Mouse (Mus musculus) cerebellum, adult (tissue): ENCODE measurements around the gene Jsrp1.

Experiments used
- ATAC-seq: cut with Nextera tagmentation; 2 replicates; pipeline ENCODE4 v1.9.2; 2017; ENCODE audit warnings: mild to moderate bottlenecking, moderate library complexity, mixed read lengths; ENCODE audit not compliant: insufficient number of reproducible peaks, low FRiP score, low TSS enrichment

Jsrp1 gene

DNA sequence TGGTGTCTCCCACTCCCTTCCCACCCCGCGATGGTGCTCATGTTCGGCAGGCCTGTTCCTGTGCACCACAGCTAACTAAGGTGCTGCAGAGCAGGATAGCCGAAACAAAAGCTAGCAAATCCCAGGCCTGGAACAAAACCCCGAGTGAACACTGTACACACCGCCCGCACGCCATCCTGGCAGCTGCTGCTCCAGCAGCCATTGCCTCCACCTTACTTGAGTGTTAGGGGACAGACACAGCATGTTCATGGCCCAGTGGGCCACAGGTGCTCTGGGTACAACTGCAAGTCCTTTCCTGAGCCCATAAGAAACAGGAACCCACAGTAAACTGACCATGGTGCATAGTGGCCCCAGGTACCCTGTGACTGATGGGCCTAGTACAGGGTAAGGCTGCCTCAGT, 18.5 kb downstream of the Jsrp1 start:
- no peak for ATAC-seq

DNA sequence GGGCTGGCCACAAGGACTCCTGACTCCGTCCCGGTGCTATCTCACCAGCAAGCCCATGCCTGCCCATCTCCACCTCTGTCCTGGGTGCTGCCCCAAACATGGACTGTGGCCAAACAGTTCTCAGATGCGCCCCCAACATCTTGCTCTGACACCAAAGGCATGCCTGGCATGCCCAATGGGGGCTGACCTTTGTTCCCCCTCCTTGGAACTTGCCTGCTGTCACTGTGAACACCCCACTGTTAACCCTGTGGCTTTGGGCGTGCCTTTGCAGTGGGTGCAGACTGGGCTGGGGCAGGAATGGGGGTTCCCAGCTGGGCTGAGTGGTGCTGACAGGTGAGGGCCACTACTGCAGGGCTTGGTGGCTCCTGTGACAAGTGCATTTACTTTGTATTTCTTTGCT, 19.5 kb downstream of the Jsrp1 start:
- no peak for ATAC-seq

DNA sequence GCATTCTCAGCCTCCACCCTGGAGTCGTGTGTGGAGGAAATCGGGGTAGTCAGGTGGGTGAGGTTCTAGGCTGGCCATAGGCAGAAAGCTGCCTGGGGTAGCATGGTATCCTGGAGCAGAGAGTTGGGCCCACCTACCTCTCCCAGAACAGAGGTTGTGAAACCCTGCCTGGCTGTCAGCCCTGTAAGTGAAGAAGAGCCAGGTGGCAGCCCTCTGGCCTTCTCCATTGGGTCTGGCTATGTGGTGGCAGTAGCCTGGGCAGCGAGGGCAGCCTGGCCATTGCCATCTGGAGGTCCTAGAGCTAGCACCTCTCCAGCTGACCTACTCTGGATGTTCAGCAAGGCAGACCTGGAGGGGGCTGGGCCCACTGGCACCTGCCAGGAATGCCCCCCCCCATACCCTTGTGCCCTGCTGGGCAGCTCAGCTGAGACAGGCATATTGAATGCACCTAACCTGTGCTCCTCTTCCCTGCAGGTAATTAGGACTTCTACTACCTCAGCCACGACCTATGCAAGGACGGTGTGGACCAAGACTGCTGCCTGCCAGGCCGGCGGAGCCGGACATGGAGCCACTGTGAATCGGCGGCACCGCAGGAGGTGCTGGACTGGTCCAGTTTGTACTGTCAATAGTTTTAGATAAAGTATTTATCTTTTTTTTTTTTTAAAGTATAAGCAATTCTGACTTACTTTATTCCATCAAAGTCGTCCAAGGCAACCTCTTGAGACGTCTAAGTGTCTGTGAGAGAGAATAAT, 20.1 kb downstream of the Jsrp1 start:
- peak; percentile 16; the same call in 1 of the 2 replicates for ATAC-seq

DNA sequence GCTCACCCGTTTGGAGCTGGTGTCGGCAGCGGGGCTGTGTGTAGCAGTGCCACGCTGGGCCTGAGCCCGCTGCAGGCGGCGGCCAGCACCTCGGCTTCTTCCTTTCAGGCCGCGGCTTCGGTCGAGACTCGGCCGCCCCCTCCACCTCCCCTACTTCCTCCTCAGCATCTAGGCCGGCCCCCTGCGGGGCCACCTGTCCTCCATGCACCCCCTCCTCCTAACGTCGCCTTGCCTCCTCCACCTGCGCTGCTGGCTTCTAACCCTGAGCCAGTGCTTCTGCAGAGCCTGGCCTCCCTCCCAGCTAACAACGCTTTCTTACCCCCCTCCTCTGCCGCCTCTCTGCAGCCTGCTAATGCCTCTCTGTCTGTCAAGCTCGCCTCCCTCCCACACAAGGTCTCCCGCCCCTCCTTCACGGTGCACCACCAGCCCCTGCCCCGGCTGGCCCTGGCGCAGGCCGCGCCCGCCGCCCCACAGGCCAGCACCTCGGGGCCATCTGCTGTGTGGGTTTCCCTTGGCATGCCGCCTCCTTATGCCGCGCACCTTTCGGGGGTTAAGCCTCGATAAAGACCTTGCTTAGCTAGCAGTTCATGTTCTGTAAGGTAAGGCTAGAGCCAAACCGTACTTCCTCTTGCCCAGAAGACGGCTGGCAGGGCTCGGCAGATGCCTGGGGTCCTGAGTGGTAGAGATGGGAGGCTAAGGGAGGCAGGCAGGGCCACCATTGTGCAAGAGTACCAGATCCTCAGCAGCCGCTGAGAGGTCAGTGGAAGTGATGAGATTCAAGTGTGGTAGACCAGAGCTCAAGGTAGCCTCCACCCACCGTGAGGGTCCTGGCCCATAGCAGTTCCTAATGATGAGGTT, 20.9 kb downstream of the Jsrp1 start:
- peak; percentile 68; the same call in 1 of the 2 replicates for ATAC-seq

DNA sequence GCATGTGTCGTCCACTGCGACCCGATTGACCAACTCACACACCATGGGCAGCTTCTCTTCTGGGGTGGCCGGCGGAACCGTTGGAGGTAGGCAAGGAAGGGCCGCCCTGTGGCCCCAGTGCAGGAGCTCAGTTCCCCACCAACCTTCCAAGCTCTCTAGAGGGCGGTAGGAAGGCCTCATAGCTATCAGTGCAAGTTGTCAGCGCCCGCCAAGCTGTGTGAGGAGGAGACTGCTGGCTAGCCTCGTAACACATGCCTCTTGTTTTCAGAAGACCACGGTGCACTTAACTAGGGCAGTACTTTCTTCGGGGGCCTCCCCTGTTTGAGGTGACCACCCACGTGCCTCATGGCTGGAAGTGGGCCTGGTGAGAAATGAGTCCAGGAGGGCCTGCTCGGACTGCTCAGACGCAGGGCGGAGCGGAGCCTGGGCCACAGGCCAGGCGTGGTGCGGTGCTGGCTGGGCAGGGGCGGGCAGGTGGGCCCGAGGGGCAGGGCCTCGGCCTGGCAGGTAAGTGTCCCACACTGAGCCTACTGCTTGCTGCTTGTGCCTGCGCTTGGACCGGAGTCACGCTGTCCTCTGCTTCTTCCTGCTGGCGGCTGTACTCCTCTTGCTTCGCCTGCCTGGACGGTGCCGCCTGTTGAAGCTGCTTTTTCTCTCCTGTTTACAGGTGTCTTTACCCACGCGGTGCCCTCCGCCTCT, 21.7 kb downstream of the Jsrp1 start:
- no peak; the same call in 1 of the 2 replicates for ATAC-seq

DNA sequence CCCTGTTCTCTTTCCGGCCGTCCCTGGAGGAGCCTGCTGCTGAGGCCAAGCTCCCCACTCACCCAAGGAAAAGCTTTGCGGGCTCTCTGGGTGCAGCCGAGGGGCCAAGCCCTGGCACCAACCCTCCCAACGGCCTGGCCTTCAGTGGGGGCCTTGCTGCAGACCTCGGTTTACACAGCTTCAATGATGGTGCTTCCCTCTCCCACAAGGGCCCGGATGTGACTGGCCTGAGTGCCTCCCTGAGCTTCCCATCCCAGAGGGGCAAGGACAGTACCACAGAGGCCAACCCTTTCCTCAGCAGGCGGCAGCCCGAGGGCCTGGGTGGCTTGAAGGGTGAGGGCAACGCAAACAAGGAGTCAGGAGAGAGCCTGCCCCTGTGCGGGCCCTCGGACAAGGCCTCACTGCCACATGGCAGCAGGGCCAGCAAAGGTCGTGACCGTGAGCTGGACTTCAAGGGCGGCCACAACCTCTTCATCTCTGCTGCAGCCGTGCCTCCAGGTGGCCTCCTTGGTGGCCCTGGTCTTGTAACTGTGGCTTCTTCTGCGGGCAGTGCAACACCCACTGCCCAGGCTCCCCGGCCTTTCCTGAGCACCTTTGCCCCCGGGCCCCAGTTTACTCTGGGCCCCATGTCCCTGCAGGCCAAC, 22.4 kb downstream of the Jsrp1 start:
- no peak for ATAC-seq

DNA sequence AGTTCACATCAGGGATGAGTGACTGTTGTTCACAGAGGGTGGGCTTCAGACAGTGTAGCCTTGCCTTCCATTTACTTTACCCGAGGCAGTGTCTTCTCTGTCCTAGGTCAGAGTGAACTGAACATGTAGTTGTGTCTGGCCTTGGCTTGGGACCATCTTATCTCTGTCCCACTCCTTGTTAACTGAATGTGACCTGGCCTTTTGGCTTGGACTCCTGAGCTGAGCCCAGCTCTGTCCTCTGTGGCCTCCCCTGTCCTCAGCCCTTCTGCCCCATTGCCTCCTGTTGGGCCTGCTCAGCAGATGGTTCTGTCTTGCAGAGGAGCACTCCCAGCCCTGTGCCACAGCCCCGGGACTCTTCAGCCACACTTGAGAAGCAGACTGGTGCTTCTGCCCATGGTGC, 25.8 kb downstream of the Jsrp1 start:
- ATAC-seq = no peak

DNA sequence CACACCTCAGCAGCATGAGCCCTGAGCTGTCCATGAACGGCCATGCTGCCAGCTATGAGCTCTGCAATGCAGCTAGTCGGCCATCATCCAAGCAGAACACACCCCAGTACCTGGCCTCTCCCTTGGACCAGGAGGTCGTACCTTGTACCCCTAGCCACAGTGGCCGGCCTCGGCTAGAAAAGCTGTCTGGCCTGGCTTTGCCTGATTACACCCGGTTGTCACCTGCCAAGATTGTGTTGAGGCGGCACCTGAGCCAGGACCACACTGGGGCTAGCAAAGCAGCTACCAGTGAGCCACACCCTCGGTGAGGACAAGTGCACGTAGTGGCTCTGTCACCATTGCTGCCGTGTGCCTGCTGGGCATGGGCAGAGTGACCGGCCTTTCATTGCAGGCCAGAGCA, 27.3 kb downstream of the Jsrp1 start:
- ATAC-seq = no peak

DNA sequence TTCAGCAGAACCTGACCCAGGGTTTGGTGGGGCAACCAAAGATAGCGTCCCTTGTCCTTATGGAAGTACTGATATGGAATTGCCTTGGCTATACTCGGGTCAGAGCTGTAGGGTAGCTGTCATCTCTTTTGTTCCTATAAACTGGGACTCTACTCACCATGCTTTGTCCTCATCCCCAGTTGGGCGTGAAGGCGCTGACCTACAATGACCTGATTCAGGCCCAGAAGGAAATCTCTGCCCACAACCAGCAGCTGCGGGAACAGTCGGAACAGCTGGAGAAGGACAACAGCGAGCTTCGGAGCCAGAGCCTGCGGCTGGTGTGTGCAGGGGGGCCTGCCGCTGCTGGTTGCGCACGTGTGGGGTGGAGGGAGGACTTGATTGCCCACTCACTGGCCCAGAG, 28.4 kb downstream of the Jsrp1 start:
- no peak for ATAC-seq

DNA sequence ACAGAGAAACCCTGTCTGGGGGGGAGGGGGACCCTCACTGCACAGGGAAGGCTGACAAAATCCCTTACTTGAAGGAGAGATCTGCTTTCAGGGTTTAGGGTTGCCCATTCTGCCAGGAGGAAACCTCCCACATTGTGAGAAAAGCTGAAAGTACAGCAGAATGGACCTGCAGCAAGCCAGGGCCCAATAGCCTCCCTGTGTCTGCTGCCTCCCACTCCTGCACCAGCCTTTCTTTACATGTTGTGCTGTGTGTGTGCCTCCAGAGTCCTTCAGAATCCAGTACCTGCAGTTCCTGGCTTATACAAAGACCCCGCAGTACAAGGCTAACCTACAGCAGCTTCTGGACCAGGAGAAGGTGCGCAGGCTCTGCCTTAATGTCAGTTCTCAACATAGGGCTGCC, 29.0 kb downstream of the Jsrp1 start:
- no peak for ATAC-seq

DNA sequence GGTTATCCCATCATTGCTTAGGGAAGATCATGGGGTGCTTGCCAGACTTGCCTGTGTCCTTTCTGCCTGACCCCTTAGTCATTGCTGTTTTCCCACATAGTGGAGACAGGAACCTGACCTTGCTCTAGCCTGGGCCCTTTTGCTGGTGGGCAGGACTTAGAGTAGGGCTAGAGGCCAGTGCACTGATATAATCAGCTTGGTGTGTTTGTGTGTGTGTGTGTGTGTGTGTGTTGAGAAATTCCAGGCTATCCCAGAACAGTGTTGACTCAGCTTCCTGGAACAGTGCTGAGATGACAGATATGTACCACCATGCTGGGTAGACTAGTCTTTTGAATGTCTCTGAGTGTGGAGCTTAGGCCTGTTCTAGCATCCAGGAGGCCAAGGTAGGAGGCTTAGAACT, 33.7 kb downstream of the Jsrp1 start:
- no peak for ATAC-seq

DNA sequence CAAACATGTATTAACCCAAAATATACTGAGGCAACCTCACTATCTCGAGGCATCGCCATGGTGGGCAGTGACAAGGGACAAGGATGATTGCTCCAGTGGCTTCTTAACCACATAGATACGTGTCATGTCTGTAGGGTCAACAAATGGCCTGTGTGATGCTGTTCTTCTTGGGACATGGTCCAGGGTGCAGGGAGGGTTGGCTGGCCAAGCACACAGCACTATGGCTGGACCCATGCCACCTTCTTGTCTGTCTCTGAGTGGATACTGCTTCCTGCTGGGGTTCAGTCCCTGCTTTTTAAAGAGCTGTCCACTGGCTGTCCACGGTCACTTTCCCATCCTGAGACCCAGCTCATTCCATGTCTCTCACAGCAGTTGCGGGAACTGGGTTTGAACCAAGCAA, 36.2 kb downstream of the Jsrp1 start:
- no peak for ATAC-seq

DNA sequence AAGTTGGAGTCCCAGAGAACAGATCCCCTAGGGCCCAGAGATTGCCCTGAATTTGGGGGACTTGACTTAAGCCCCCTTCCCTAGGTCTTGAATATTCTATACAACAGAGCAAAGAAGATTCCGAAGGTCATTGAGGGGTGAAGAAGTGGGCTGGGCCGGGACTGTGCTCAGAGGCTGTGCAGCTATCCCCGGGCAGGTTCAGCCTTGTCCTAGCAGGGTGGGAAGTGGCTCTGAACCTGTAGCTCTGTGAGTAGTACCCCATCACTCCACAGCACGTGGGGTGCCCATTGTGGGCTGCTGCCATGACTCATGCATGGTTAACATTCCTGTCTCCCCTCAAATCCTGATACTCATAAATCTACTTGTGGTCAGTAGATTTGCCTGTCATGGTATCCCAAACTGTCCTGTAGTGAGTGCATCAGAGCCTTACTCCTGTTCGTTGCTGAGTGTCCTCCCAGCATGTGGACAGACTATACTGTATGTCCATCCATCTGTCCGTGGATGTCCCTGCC, 36.9 kb downstream of the Jsrp1 start:
- ATAC-seq = no peak

DNA sequence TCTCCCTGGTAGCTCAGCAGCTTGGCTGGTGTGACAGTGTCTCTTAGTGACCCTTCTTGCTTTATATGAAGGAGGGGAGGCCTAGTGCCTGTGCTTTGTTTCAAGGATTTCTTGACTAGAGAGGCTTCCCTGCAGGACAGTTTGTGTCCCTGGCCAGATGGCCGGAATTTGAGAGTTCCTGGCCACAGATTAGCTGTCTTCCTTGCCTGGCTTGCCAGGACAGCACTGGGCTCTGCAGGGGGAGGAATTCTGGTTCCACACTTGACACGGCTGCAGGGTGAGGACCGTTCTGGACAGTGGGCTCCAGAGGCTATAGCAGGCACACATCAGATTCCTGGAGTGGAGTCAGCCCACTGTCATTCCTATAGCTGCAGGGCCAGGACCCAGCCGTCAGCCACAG, 37.6 kb downstream of the Jsrp1 start:
- ATAC-seq = peak; percentile 34; the same call in 1 of the 2 replicates

DNA sequence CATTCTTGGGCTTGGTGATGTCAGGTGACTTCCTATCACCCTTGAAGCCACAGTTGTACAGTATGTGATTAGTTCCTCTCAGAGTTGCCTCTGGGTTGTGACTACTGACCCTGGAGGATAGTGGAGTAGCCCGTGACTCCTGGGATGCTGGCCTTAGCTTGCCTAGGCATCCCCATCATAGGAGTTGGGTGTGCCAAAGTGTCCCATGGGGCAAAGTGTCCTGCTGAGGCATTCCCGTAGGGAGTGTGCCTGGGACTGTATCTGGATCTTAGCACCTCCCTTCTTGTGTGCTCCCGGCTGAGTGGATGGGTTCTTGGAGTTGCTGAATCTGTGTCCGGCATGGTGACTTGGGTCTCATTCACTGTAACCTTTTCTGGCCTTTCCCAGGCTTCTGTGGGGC, 38.3 kb downstream of the Jsrp1 start:
- no peak; the same call in 1 of the 2 replicates for ATAC-seq

DNA sequence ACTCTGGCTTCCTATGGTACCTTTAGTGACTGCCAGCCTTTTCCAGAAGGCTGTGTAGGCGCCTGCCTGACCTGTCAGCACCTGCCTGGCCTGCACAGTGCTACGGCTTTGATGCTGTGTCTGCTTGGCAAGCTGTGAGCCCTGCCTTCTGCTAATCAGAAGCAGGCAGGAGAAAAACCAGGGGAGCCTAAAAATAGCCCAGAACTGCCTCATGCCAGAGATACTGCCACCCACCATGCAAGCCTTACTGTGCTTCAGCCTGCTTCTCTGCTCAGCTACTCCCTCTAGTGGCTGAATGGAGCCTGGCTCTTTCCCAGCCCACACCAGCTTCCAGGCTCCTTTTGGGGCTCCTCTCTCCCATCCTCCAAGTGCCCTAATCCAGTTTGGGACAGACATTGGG, 38.7 kb downstream of the Jsrp1 start:
- peak; percentile 84 for ATAC-seq

DNA sequence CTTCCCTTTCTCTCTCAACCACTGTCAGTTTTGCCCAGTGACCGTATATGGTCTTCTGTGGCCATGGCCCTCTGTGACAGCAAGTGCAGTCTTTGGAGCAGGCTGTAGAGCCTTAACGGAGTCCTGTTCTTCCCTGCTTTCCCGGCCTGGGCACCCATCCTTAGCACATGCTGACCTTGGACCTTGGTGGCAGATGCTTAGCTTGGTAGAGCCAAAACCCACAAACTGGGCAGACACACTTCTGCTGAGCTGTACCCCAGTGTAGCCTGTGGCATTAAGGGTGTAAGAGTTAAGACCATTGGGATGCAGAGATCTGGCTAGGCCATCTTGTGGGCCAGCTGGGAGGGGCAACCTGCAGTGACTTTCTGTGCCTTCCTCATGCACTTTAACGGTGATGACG, 39.5 kb downstream of the Jsrp1 start:
- ATAC-seq = no peak

DNA sequence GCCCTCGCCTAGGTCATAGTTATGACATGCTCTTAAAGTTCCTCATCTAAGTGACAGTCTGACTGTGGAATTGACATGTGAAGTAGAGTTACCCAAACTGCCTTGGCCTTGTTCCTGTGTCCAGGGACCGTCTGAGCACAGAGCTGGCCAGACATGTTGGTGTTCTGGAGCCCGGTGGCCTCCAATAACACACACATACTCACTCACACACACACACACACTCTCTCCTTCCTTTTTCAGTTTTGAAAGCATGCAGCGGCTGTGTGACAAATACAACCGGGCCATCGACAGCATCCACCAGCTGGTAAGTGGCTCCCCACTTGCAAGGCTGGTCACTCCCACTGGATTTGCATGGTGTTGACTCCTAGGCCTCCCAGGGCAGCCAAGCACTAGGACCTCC, 44.9 kb downstream of the Jsrp1 start:
- no peak for ATAC-seq

DNA sequence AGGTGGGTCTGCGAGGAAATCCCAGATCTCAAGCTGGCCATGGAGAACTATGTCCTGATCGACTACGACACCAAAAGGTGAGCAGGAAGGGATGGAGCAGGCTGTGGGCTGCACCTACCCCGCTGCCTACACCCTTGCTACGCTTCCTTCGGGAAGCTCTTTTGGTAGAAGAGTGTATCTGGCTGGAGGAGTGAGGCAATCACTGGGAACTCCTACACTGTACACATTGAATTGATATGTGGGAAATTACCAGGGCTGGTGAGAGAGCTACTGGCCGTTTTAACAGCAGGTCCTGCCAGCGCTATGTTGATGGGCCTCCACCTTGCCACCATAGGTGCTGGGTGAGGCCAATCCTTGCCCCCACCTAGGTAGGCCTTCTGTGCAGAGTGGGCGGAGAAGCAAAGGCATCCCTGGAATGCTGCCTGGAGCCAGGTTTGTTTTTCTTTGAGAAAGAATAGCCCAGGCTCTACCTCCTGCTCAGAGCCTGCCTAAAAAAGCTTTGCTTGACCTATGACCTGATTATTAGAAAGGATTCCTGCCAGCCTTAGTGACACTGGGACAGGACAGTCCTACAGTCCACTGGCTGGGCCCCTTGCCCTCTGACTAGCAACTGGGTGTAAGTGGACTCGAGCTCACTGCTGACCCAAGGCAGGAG, 47.0 kb downstream of the Jsrp1 start:
- ATAC-seq = no peak

DNA sequence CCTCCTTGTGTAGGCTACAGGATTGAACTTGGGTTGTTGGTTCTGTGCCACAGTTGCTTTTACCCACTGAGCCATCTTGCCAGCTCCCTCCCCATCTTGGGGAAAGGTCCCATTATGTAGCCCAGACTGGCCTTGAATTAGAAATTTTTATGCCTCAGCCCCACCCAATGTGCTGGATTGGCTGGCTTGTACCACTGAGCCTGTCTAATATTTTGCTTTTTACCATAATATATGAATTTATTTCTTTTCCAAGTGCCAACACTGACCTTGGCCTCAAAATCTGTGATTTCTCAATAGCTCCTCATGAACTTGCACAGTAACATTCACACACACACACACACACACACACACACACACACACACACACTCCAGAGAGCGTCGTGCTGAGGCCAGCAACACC, 47.6 kb downstream of the Jsrp1 start:
- no peak for ATAC-seq
